18 mouse cellular contexts compared by ENCODE assay signal in the genomic region with DNA sequence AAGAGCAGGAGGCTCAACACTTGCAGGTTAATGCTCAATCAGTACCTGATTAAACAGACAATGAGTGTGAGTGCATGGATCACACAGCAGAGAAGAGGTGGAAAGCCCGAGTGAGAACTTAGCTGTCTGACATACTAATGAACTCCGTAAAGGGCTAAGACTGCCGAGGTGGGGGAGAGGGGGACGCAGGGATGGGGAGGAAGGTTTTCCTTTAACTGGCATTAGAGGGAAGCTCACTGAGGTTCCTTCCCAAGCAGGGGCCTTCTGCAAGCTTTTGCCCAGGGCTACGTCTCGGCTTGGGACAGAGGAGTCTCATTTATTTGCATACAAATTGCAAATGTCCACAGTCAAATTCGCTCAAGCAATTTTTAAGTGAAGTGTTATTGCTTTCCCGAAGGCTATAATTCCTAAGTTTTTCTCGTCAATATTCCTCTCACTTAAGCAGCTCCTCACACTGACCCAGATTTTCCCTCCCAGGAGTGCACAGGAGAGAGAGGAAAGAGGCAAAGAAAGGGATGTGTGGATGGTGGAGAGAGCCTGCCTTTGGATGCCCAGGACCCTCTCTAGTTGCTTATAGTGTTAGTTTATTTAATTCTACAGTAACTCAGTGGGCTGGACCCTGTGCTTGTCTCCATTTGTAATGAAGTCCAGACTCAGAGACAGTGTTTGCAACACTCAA.
"Had no signal": no experiment of that assay in that cellular context is flagged by ENCODE, and none has a peak within 500 bp of the region (broad histone marks: within the 10 kb centered on the region; RNA-seq: fewer than 3 reads in every experiment).

No protein-coding gene starts in this region.

- H3K4me3 ChIP-seq: kidney, embryonic 15.5 days; limb, embryonic 12.5 days; liver, embryonic 13.5 days; megakaryocyte, embryonic 14.5 days; myocyte; neural tube, embryonic 15.5 days had no signal

- H3K9me3 ChIP-seq: kidney, embryonic 15.5 days; limb, embryonic 12.5 days; liver, embryonic 13.5 days; neural tube, embryonic 15.5 days had no signal

- H3K27ac ChIP-seq: kidney, embryonic 15.5 days; limb, embryonic 12.5 days; liver, embryonic 13.5 days; macrophage; neural tube, embryonic 15.5 days; stomach, postnatal 0 days had no signal

- H3K4me2 ChIP-seq: kidney, embryonic 15.5 days; limb, embryonic 12.5 days; liver, embryonic 13.5 days; neural tube, embryonic 15.5 days had no signal

- H3K4me1 ChIP-seq: limb, embryonic 12.5 days; megakaryocyte, embryonic 14.5 days; neural tube, embryonic 15.5 days had no signal

- H3K9ac ChIP-seq: kidney, embryonic 15.5 days; limb, embryonic 12.5 days; liver, embryonic 13.5 days; liver, postnatal 0 days; neural tube, embryonic 15.5 days had no signal

- DNase-seq: kidney, adult 2 months; kidney, postnatal 14 days; layer of hippocampus, postnatal 36 days; liver; liver, embryonic 13.5 days; liver, postnatal 0 days; right cerebral cortex, adult 18-20 months; right cerebral cortex, postnatal 25 days; thymus, postnatal 4 days had no signal

- H3K27me3 ChIP-seq: kidney, embryonic 15.5 days; limb, embryonic 12.5 days; neural tube, embryonic 15.5 days had no signal

- ATAC-seq: intestine, embryonic 16.5 days; liver, postnatal 0 days; lung, postnatal 0 days had no signal

- H3K36me3 ChIP-seq: kidney, embryonic 15.5 days; limb, embryonic 12.5 days; liver, embryonic 13.5 days; neural tube, embryonic 15.5 days had no signal
